8 mouse cellular contexts compared by ENCODE assay signal in the genomic region with DNA sequence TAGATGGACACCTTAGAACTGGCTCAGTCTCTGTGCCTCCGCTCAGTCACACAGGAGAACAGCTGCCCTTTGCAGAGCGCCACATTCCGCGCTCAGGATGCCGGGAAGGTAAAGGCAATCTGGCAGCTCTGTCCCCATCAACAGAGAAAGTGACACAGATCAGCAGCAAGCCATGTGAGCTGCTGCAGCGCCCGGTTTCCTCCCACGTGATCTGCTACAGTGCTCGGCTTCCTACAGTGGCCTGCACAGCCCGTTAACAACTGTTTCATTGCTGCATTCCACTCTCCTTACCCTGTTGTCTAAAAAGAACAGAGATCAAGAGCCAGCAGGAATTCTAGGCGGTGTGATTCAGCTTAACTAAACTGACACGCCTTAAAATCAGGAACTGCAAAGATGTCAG. TPM values are rescaled to one million over a fixed set of nuclear protein-coding genes. Genes with fewer than 3 reads are reported as not detected.
DNase-seq lines count a peak whose midpoint lies in the region; ATAC-seq and TF ChIP-seq lines count a peak whose summit lies in the region.

No protein-coding gene starts in this region.

- no peak overlapping the region for H3K4me2 ChIP-seq in lung, embryonic 15.5 days

- DNase-seq in adrenal gland, postnatal 10 days: peak; percentile 24
- DNase-seq in adrenal gland, adult 18-20 months (ENCODE audit: low spot score in 2 of 2): no peak
- peak; percentile 36 to 42 for DNase-seq in left cerebral cortex, adult 2 months (ENCODE audit: extremely low spot score in 1 of 2, low spot score in 2 of 2)
- DNase-seq in left cerebral cortex, adult 8-10 months (ENCODE audit: low spot score in 2 of 2): no peak
- peak; percentile 8 to 25 for DNase-seq in heart, adult 9 months (ENCODE audit: low spot score in 2 of 2)
- DNase-seq in embryo, embryonic 9.5 days (ENCODE audit: extremely low spot score): no peak
- DNase-seq in embryo, embryonic 11 days: no peak

- 54% methylated on average over 12 of the region's 12 CpGs for WGBS in lung, embryonic 15.5 days

- no peak for ATAC-seq in lung, embryonic 15.5 days (ENCODE audit: borderline replicate concordance, extremely low read depth, low FRiP score, low TSS enrichment)

- intact Hi-C loops in left cerebral cortex, adult 2 months (cut with DNase I): loop anchor here (2.0 kb wide), 1 partner anchor 35 kb away; no protein-coding TSS in a partner anchor

- no peaks in the 10 kb centered on the region for H3K27me3 ChIP-seq in lung, embryonic 15.5 days

- no peak overlapping the region for H3K9ac ChIP-seq in lung, embryonic 15.5 days

- no peaks in the 10 kb centered on the region for H3K36me3 ChIP-seq in lung, embryonic 15.5 days

- peak overlapping the region; percentile 15 for H3K4me3 ChIP-seq in left cerebral cortex, adult 2 months
- H3K4me3 ChIP-seq in lung, embryonic 15.5 days: no peak overlapping the region

- H3K27ac ChIP-seq in left cerebral cortex, adult 2 months: peak overlapping the region; percentile 53
- H3K27ac ChIP-seq in lung, embryonic 15.5 days: peak overlapping the region; percentile 3

- no peaks in the 10 kb centered on the region for H3K9me3 ChIP-seq in lung, embryonic 15.5 days

- no peak for TF ChIP-seq CTCF in left cerebral cortex, adult 2 months (IDR thresholded peaks at IDR 0.05)

- H3K4me1 ChIP-seq in lung, embryonic 15.5 days: peaks cover 5% of the 10 kb centered on the region

RNA-seq across cellular contexts. Expression of gene Sypl, which starts 36.0 kb away (rescaled TPM):
- 10 to 100 TPM; 95.0 to 99.0 TPM for total RNA-seq in adrenal gland, postnatal 10 days (2021)
- 100 to 1,000 TPM; 101 to 122 TPM for total RNA-seq in adrenal gland, adult 18-20 months (2021)
- total RNA-seq in left cerebral cortex, adult 2 months (2021): 10 to 100 TPM; 33.6 to 41.8 TPM
- 10 to 100 TPM; 44.7 to 47.5 (median 45.3) TPM for total RNA-seq in left cerebral cortex, adult 8-10 months (2022)
- 156 and 164 TPM in 2 replicates for polyA plus RNA-seq in lung, embryonic 15.5 days (2015; fragmentation: Nextera tagmentation; extraction: Ambion mirVana)

Comparison
In these comparisons a context has a peak if more than half of its experiments do, and no peak if none do; other contexts are left out.
1. DNase-seq: peak in adrenal gland, postnatal 10 days (single experiment), left cerebral cortex, adult 2 months (2 of 2) and heart, adult 9 months (2 of 2); none in adrenal gland, adult 18-20 months (0 of 2), left cerebral cortex, adult 8-10 months (0 of 2), embryo, embryonic 9.5 days (single experiment) and embryo, embryonic 11 days (single experiment).